Mouse (Mus musculus): ENCODE data around the gene Il16. TPM values are rescaled to one million over a fixed set of nuclear protein-coding genes. Genes with fewer than 3 reads are reported as not detected.

Gene Il16
- polyA plus RNA-seq, 1 experiment from 2014 or later: 1.1 TPM

- no peak for DNase-seq (ENCODE audit: low spot score, missing footprints)
- Histone ChIP-seq H3K4me1 (ENCODE audit: control insufficient read depth, insufficient read depth, low read length) (no peaks in the 10 kb centered on the region), H3K27ac (ENCODE audit: low read depth, low read length) (no peak overlapping the region), H3K4me2 (no peak overlapping the region), H3K9me3 (ENCODE audit: control insufficient read depth, low read length) (no peaks in the 10 kb centered on the region), H3K4me3 (ENCODE audit: low read depth, low read length) (no peak overlapping the region), H3K9ac (ENCODE audit: low read length) (no peak overlapping the region), H3K27me3 (ENCODE audit: control insufficient read depth, insufficient read depth, low read length) (no peaks in the 10 kb centered on the region), H3K36me3 (ENCODE audit: control insufficient read depth, insufficient read depth, low read length) (no peaks in the 10 kb centered on the region)
- WGBS: 83% methylated on average over 3 of the region's 3 CpGs
- ATAC-seq (ENCODE audit: low FRiP score): no peak
These were observed 129.3 kb downstream of the Il16 start for GRCm38 (mm10) chr7:83616268-83616667.

DNA sequence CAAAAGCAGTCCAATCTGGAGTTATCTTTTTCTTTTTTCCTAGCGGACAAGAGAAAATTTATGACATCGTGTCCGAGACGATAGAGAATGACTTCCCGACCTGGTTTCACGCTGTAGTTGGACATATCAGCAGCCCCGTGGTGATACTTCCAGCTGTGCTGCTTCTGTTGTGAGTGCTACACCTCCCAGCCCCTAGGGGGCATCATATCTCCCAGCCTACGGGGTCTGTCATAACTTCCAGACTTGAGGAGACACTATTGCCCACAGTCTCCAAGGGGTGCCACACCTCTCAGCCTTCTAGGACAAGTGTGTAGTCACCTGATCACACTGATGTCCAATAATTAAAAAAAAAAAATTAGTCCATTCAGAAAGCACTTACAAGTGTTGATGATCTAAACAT is 129.7 kb downstream of the Il16 start:
- DNase-seq (ENCODE audit: low spot score, missing footprints): no peak
- Histone ChIP-seq H3K27me3 (ENCODE audit: control insufficient read depth, insufficient read depth, low read length) (no peaks in the 10 kb centered on the region), H3K4me2 (no peak overlapping the region), H3K9me3 (ENCODE audit: control insufficient read depth, low read length) (no peaks in the 10 kb centered on the region), H3K36me3 (ENCODE audit: control insufficient read depth, insufficient read depth, low read length) (no peaks in the 10 kb centered on the region), H3K4me3 (ENCODE audit: low read depth, low read length) (no peak overlapping the region), H3K4me1 (ENCODE audit: control insufficient read depth, insufficient read depth, low read length) (no peaks in the 10 kb centered on the region), H3K27ac (ENCODE audit: low read depth, low read length) (no peak overlapping the region), H3K9ac (ENCODE audit: low read length) (no peak overlapping the region)
- WGBS: 89% methylated on average over 8 of the region's 8 CpGs
- no peak for ATAC-seq (ENCODE audit: low FRiP score)

DNA sequence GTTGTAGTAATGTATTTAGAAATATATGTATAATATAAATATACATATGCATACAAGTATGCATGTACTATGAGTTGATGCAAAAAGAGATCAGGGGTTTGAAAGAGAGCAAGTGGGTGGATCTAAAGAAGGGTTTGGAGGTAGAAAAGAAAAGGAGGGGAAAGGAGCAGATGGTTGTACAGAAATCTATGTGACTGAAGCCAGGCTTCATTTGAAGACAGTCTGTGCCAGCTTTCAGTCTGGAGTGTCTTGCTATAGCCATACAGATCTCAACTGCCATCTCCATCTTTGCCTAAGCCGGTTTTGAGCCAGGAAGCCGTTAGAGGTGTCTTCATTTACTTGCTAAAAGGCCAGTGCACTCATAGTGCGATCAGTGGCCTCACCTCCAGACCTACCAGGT is 130.3 kb downstream of the Il16 start:
- no peak for ATAC-seq (ENCODE audit: low FRiP score)
- Histone ChIP-seq H3K4me1 (ENCODE audit: control insufficient read depth, insufficient read depth, low read length) (no peaks in the 10 kb centered on the region), H3K36me3 (ENCODE audit: control insufficient read depth, insufficient read depth, low read length) (no peaks in the 10 kb centered on the region), H3K27ac (ENCODE audit: low read depth, low read length) (no peak overlapping the region), H3K4me3 (ENCODE audit: low read depth, low read length) (no peak overlapping the region), H3K4me2 (no peak overlapping the region), H3K9me3 (ENCODE audit: control insufficient read depth, low read length) (no peaks in the 10 kb centered on the region), H3K27me3 (ENCODE audit: control insufficient read depth, insufficient read depth, low read length) (no peaks in the 10 kb centered on the region), H3K9ac (ENCODE audit: low read length) (no peak overlapping the region)
- 92% methylated on average over 3 of the region's 3 CpGs for WGBS
- DNase-seq (ENCODE audit: low spot score, missing footprints): no peak

DNA sequence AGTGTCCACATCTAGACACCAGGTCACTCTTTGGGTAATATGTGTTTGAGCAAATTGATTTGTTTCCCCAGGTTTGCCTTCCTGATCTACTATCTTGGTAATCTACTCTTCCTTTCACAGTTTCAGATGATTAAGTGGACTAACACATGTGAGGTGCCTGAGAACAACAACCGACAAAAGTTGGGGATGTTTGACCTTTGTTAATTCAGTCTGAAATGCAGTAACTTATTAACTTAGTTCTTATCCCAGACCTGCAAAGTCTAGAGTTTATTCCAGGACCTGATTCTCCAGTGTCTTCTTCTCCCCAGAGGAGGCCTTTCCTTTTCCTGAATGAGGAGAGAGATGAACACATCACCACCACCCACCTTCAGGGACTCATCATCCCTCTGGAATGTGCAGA is 133.6 kb downstream of the Il16 start:
- H3K9me3 ChIP-seq (ENCODE audit: control insufficient read depth, low read length): no peaks in the 10 kb centered on the region
- no peak for ATAC-seq (ENCODE audit: low FRiP score)
- 94% methylated on average over 1 of the region's 1 CpGs for WGBS

GRCm38 (mm10) chr7:83609891-83610290 is 135.6 kb downstream of the Il16 start:
- no peaks in the 10 kb centered on the region for H3K4me1 ChIP-seq (ENCODE audit: control insufficient read depth, insufficient read depth, low read length)
- no peak overlapping the region for H3K27ac ChIP-seq (ENCODE audit: low read depth, low read length)
- H3K36me3 ChIP-seq (ENCODE audit: control insufficient read depth, insufficient read depth, low read length): no peaks in the 10 kb centered on the region
- H3K27me3 ChIP-seq (ENCODE audit: control insufficient read depth, insufficient read depth, low read length): no peaks in the 10 kb centered on the region
- WGBS: 94% methylated on average over 4 of the region's 4 CpGs
- no peak overlapping the region for H3K4me3 ChIP-seq (ENCODE audit: low read depth, low read length)
- no peaks in the 10 kb centered on the region for H3K9me3 ChIP-seq (ENCODE audit: control insufficient read depth, low read length)
- DNase-seq (ENCODE audit: low spot score, missing footprints): no peak
- H3K9ac ChIP-seq (ENCODE audit: low read length): no peak overlapping the region
- ATAC-seq (ENCODE audit: low FRiP score): no peak
- no peak overlapping the region for H3K4me2 ChIP-seq

More for the DNA sequence above, 133.6 kb downstream of the Il16 start:
- Histone ChIP-seq H3K4me2 (no peak overlapping the region), H3K4me3 (ENCODE audit: low read depth, low read length) (no peak overlapping the region), H3K27ac (ENCODE audit: low read depth, low read length) (no peak overlapping the region), H3K36me3 (ENCODE audit: control insufficient read depth, insufficient read depth, low read length) (no peaks in the 10 kb centered on the region), H3K9ac (ENCODE audit: low read length) (no peak overlapping the region), H3K27me3 (ENCODE audit: control insufficient read depth, insufficient read depth, low read length) (no peaks in the 10 kb centered on the region), H3K4me1 (ENCODE audit: control insufficient read depth, insufficient read depth, low read length) (no peaks in the 10 kb centered on the region)
- no peak for DNase-seq (ENCODE audit: low spot score, missing footprints)

DNA sequence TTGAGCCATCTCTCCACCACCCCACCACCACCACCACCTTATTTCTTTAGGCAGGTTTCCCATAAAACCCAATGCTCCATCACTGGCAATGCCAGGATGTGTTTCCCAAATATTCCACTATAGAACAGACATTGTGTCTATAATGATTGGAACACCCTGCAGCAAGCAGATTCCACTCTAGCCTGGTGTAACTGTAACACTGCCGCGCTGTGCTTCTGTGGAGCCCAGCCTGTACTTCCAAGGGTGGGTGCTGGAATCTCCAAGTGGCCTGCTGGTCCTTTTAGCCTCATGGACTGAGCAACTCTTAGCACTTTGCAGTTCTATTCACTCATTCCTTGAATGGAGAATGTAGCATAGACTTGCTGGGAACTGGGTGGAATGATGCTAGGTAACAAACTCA is 138.7 kb downstream of the Il16 start:
- Histone ChIP-seq H3K9ac (ENCODE audit: low read length) (no peak overlapping the region), H3K4me1 (ENCODE audit: control insufficient read depth, insufficient read depth, low read length) (no peaks in the 10 kb centered on the region), H3K36me3 (ENCODE audit: control insufficient read depth, insufficient read depth, low read length) (no peaks in the 10 kb centered on the region), H3K4me2 (no peak overlapping the region), H3K27me3 (ENCODE audit: control insufficient read depth, insufficient read depth, low read length) (no peaks in the 10 kb centered on the region), H3K27ac (ENCODE audit: low read depth, low read length) (no peak overlapping the region), H3K9me3 (ENCODE audit: control insufficient read depth, low read length) (no peaks in the 10 kb centered on the region), H3K4me3 (ENCODE audit: low read depth, low read length) (no peak overlapping the region)
- 98% methylated on average over 2 of the region's 2 CpGs for WGBS
- no peak for DNase-seq (ENCODE audit: low spot score, missing footprints)
- no peak for ATAC-seq (ENCODE audit: low FRiP score)

GRCm38 (mm10) chr7:83604180-83604944 is 141.2 kb downstream of the Il16 start:
- 94% methylated on average over 7 of the region's 7 CpGs for WGBS
- Histone ChIP-seq H3K9ac (ENCODE audit: low read length) (no peak overlapping the region), H3K4me3 (ENCODE audit: low read depth, low read length) (no peak overlapping the region), H3K27me3 (ENCODE audit: control insufficient read depth, insufficient read depth, low read length) (no peaks in the 10 kb centered on the region), H3K27ac (ENCODE audit: low read depth, low read length) (no peak overlapping the region), H3K9me3 (ENCODE audit: control insufficient read depth, low read length) (no peaks in the 10 kb centered on the region), H3K4me1 (ENCODE audit: control insufficient read depth, insufficient read depth, low read length) (no peaks in the 10 kb centered on the region), H3K4me2 (no peak overlapping the region), H3K36me3 (ENCODE audit: control insufficient read depth, insufficient read depth, low read length) (no peaks in the 10 kb centered on the region)
- DNase-seq (ENCODE audit: low spot score, missing footprints) (no peak), ATAC-seq (ENCODE audit: low FRiP score) (no peak)

DNA sequence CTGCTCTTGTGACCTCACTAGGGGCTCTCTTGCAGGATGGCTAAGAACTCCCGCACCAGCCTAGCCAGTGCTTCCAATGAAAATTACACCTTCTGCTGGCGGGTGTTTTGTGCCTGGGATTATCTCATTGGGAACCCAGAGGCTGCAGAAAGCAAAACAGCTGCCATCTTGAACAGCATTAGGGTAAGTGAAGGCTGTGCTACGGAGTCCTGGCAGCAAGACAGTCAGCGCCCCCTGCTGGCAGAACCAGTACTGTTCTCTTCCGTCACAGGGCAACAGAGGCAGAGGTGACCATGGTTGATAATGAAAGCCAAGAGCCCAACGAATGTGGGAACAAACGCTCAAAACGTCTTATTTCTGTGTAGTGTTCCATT is 145.6 kb downstream of the Il16 start:
- 56% methylated on average over 8 of the region's 8 CpGs for WGBS
- Histone ChIP-seq H3K4me3 (ENCODE audit: low read depth, low read length) (no peak overlapping the region), H3K9me3 (ENCODE audit: control insufficient read depth, low read length) (no peaks in the 10 kb centered on the region), H3K9ac (ENCODE audit: low read length) (no peak overlapping the region), H3K4me1 (ENCODE audit: control insufficient read depth, insufficient read depth, low read length) (no peaks in the 10 kb centered on the region), H3K36me3 (ENCODE audit: control insufficient read depth, insufficient read depth, low read length) (no peaks in the 10 kb centered on the region), H3K4me2 (no peak overlapping the region), H3K27ac (ENCODE audit: low read depth, low read length) (no peak overlapping the region), H3K27me3 (ENCODE audit: control insufficient read depth, insufficient read depth, low read length) (no peaks in the 10 kb centered on the region)
- ATAC-seq (ENCODE audit: low FRiP score): no peak; the same call in 1 of the 2 replicates
- DNase-seq (ENCODE audit: low spot score, missing footprints): peak; percentile 83

GRCm38 (mm10) chr7:83598997-83599912 is 146.3 kb downstream of the Il16 start:
- WGBS: 90% methylated on average over 13 of the region's 13 CpGs
- ATAC-seq (ENCODE audit: low FRiP score): no peak

More at GRCm38 (mm10) chr7:83598997-83599912, 146.3 kb downstream of the Il16 start:
- no peak overlapping the region for H3K27ac ChIP-seq (ENCODE audit: low read depth, low read length)
- no peak overlapping the region for H3K9ac ChIP-seq (ENCODE audit: low read length)
- DNase-seq (ENCODE audit: low spot score, missing footprints): no peak
- no peak overlapping the region for H3K4me3 ChIP-seq (ENCODE audit: low read depth, low read length)
- H3K27me3 ChIP-seq (ENCODE audit: control insufficient read depth, insufficient read depth, low read length): no peaks in the 10 kb centered on the region
- H3K36me3 ChIP-seq (ENCODE audit: control insufficient read depth, insufficient read depth, low read length): no peaks in the 10 kb centered on the region
- H3K4me1 ChIP-seq (ENCODE audit: control insufficient read depth, insufficient read depth, low read length): no peaks in the 10 kb centered on the region
- no peaks in the 10 kb centered on the region for H3K9me3 ChIP-seq (ENCODE audit: control insufficient read depth, low read length)
- no peak overlapping the region for H3K4me2 ChIP-seq

Measured in midbrain, embryonic 11.5 days (tissue).